Mouse (Mus musculus) intestine, postnatal 0 days (tissue): ENCODE data around the gene Kcnn3. TPM values are rescaled to one million over a fixed set of nuclear protein-coding genes. Genes with fewer than 3 reads are reported as not detected.

Experiments used
- ATAC-seq: fragments of 200-750 bp; cut with Nextera tagmentation; 2 replicates; pipeline ENCODE4 v1.8.0; 2017; ENCODE audit warnings: mild to moderate bottlenecking, moderate TSS enrichment, moderate library complexity
- H3K27ac ChIP-seq: fragments of 300-500 bp; sonication (generic); 2 replicates; pipeline ENCODE4 v1.5.1; 2014; ENCODE audit warnings: mild to moderate bottlenecking, low read depth, low read length, moderate library complexity
- H3K27me3 ChIP-seq: fragments of 300-500 bp; sonication (generic); replicated peaks from 2 replicates; pipeline ENCODE4 v1.6.1; 2014; ENCODE audit warnings: low read length, mixed read lengths; ENCODE audit not compliant: control insufficient read depth, insufficient read depth
- H3K36me3 ChIP-seq: fragments of 300-500 bp; sonication (generic); 2 replicates; pipeline ENCODE4 v1.6.1; 2014; ENCODE audit warnings: mild to moderate bottlenecking, moderate library complexity; ENCODE audit not compliant: control insufficient read depth, insufficient read depth
- H3K4me1 ChIP-seq: fragments of 300-500 bp; sonication (generic); replicated peaks from 2 replicates; pipeline ENCODE4 v1.6.1; 2014; ENCODE audit warnings: antibody characterized with exemption, low read length, mixed read lengths; ENCODE audit not compliant: control insufficient read depth, insufficient read depth
- H3K4me2 ChIP-seq: fragments of 300-500 bp; sonication (generic); replicated peaks from 2 replicates; pipeline ENCODE4 v1.6.1; 2014; ENCODE audit warnings: low read depth, mild to moderate bottlenecking, moderate library complexity
- H3K4me3 ChIP-seq: fragments of 300-500 bp; sonication (generic); 2 replicates; pipeline ENCODE4 v1.5.1; 2014; ENCODE audit warnings: low read depth, low read length
- H3K9ac ChIP-seq: fragments of 300-500 bp; sonication (generic); 2 replicates; pipeline ENCODE4 v1.6.1; 2014; ENCODE audit warnings: mild to moderate bottlenecking, low read depth, low read length
- H3K9me3 ChIP-seq: fragments of 300-500 bp; sonication (generic); 2 replicates; pipeline ENCODE4 v1.6.1; 2016; ENCODE audit warnings: mixed run types; ENCODE audit not compliant: control insufficient read depth
- CTCF ChIP-seq: sonication (generic); IDR thresholded peaks from 2 replicates; pipeline ENCODE4 v1.5.1; 2016; ENCODE audit warnings: low read depth, mild to moderate bottlenecking, control low read depth, antibody characterized with exemption, moderate library complexity
- WGBS: fragments of 180-500 bp; shearing (Covaris S2); extraction: QIAGEN DNeasy Blood & Tissue Kit; methylation state at CpG from one replicate; pipeline ENCODE4 v1.1.7; 2014; 5-methylcytosine and 5-hydroxymethylcytosine counted together
- polyA plus RNA-seq: library from polyadenylated mRNA; unstranded; fragments of >200 nt; fragmentation: Nextera tagmentation; extraction: Ambion mirVana; gene quantifications from 2 replicates; pipeline ENCODE4 v1.2.1, GENCODE M21; 2015

The Kcnn3 gene
- polyA plus RNA-seq, 1 experiment from 2014 or later = 4.6 TPM

DNA sequence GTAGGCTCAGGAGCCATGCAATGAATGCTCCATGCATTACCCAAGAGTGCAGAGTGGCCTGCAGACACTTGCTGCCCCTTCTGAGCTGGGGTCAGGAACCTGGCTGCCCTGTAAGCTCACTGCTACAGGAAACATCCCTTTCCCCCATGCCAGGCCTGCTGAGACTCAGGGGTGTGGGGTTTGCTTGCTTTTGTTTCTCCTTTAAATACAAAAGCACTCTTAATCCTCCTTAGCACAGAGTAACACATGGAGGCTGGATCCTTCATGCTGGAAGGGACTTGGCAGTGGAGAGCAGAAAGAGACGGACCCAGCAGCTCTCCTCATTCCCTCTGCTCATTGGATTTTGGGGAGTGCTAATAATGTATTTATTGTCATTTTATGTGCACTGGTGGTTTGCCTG, 87.4 kb downstream of the Kcnn3 start:
- no peak overlapping the region for H3K9ac ChIP-seq
- no peak overlapping the region for H3K27ac ChIP-seq
- H3K9me3 ChIP-seq = no peaks in the 10 kb centered on the region
- no peak overlapping the region for H3K4me3 ChIP-seq
- no peaks in the 10 kb centered on the region for H3K4me1 ChIP-seq
- ATAC-seq = no peak
- H3K27me3 ChIP-seq = no peaks in the 10 kb centered on the region
- H3K4me2 ChIP-seq = no peak overlapping the region
- WGBS = 67% methylated on average over 1 of the region's 1 CpGs
- H3K36me3 ChIP-seq = no peaks in the 10 kb centered on the region
- TF ChIP-seq CTCF = no peak

GRCm38 (mm10) chr3:89612048-89612447, 92.1 kb downstream of the Kcnn3 start:
- Histone ChIP-seq H3K27ac (no peak overlapping the region), H3K4me2 (no peak overlapping the region), H3K4me1 (0 out of 2 replicates have a peak, but pooled peaks cover 4% of the 10 kb centered on the region), H3K9ac (no peak overlapping the region), H3K27me3 (no peaks in the 10 kb centered on the region), H3K4me3 (no peak overlapping the region), H3K36me3 (no peaks in the 10 kb centered on the region), H3K9me3 (no peaks in the 10 kb centered on the region)
- 77% methylated on average over 5 of the region's 5 CpGs for WGBS
- no peak for ATAC-seq
- peak; percentile 18; the same call in 1 of the 2 replicates for TF ChIP-seq CTCF

- Histone ChIP-seq H3K4me1 (0 out of 2 replicates have a peak, but pooled peaks cover 4% of the 10 kb centered on the region), H3K9ac (no peak overlapping the region), H3K9me3 (no peaks in the 10 kb centered on the region), H3K36me3 (no peaks in the 10 kb centered on the region), H3K27me3 (no peaks in the 10 kb centered on the region), H3K27ac (no peak overlapping the region), H3K4me2 (no peak overlapping the region), H3K4me3 (no peak overlapping the region)
- TF ChIP-seq CTCF = no peak
- 39% methylated on average over 18 of the region's 18 CpGs for WGBS
- peak; percentile 16; the same call in 1 of the 2 replicates for ATAC-seq
Measured at GRCm38 (mm10) chr3:89613526-89614523, 93.9 kb downstream of the Kcnn3 start.

GRCm38 (mm10) chr3:89616861-89617260, 96.9 kb downstream of the Kcnn3 start:
- Histone ChIP-seq H3K9me3 (no peaks in the 10 kb centered on the region), H3K27me3 (no peaks in the 10 kb centered on the region), H3K36me3 (no peaks in the 10 kb centered on the region), H3K4me2 (no peak overlapping the region), H3K4me1 (0 out of 2 replicates have a peak, but pooled peaks cover 4% of the 10 kb centered on the region), H3K27ac (no peak overlapping the region), H3K4me3 (no peak overlapping the region), H3K9ac (no peak overlapping the region)
- ATAC-seq = no peak
- WGBS = 69% methylated on average over 6 of the region's 6 CpGs
- TF ChIP-seq CTCF = peak; percentile 24; the same call in 1 of the 2 replicates

DNA sequence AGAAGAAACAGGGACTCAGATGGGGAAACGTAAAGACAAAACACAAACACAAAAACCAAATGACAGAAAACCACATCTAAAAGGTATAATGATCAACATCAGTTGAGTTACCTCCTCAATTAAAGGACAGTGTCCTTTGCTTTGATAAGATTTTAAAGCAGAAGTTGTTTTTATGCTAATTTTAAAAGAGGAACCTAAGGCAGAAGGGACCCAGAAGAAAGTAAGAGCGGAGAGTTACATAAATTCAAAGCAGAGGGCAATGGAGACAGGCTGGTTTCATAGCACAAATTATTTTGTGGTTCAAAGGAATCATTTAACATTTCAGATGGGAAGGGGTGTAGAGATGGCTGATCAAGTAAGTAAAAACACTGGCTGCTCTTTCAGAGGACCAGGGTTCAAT, 97.4 kb downstream of the Kcnn3 start:
- Histone ChIP-seq H3K36me3 (no peaks in the 10 kb centered on the region), H3K4me3 (no peak overlapping the region), H3K9ac (no peak overlapping the region), H3K9me3 (no peaks in the 10 kb centered on the region), H3K27ac (no peak overlapping the region), H3K4me2 (no peak overlapping the region), H3K4me1 (0 out of 2 replicates have a peak, but pooled peaks cover 4% of the 10 kb centered on the region), H3K27me3 (no peaks in the 10 kb centered on the region)
- TF ChIP-seq CTCF = no peak
- no peak for ATAC-seq
- 92% methylated on average over 2 of the region's 2 CpGs for WGBS

GRCm38 (mm10) chr3:89622825-89623224, 102.9 kb downstream of the Kcnn3 start:
- Histone ChIP-seq H3K36me3 (no peaks in the 10 kb centered on the region), H3K4me2 (no peak overlapping the region), H3K27ac (no peak overlapping the region), H3K4me1 (no peaks in the 10 kb centered on the region), H3K4me3 (no peak overlapping the region), H3K9ac (no peak overlapping the region), H3K9me3 (no peaks in the 10 kb centered on the region), H3K27me3 (no peaks in the 10 kb centered on the region)
- WGBS = 45% methylated on average over 6 of the region's 6 CpGs
- ATAC-seq = no peak
- no peak for TF ChIP-seq CTCF
